Mouse (Mus musculus): ENCODE results near the gene Prpf6.

The Prpf6 gene

DNA sequence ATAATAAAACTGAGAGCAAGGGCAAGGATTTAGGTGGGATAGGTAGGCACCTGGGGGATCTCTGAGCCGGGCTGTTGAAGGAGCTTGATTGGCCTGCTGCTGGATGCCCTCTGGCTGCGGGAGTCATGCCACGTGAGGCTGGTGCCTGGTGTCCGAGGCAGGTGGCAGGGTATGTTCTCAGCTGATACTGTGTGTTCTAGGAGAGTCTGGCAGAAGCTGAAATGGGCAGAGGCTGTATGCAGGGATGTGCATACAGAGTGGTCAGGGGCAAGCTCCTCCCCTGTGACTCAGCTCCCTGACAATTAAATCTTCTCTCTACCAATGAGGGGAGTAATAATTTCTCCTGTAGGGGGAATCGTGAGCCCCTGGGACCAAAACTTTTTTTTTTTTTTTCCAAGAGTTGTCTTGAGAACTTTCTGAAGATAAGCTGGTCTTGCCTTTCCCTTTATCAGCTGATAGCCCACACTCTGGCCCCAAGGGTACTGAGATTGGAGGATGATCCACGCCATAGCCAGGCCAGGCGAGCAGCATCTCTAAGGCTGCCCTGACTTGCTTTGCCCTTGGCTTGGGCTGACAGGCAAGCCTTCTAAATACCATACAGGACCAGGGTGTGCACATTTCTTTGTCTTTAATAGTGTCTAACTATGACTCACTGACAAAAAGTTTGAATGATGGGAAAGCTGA is 5.9 kb downstream of the Prpf6 start:
- DNase-seq (ENCODE audit: low spot score): no peak

DNA sequence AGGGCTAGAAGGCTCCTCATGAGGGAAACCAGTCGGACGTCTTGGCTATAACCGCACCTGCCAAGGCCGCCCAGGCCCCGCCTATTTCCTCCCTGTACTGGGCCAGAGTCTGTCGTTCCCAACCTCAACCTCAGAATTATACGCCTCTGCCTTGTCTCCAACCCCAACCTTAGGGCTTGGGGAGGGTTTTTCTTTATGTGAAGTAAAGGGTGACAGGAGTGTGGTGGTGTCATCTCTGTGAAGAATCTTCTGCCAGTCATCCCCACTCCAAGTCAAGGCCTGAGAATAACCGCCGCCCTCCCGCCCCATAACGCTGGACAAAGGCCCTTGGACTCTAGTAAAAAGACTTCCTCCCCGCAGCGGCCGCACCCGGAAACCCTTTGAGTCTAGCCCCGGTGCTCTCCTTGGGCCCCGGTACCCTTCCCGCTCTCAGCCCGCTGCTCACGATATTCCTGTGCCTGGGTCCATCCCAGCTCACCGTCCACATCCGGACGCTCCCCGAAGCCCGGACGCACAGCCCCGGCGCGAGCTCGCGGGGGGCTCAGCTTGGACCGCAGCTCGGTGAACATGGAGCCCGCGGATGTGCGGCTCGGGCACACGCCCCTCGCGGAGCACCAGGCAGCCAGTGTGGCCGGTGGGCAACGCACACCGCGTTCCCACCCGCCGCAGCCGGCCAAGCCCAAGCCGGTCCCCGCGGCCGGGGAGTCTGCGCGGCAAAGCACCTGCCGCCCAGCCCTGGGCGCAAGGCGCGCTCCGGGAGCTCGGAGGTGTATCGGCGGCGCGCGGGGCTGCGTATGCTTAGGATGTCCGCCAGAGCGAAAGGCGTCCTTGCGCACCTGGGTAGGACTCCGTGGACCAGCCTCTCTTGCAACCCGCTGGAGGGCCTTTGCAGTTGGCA is 7.0 kb downstream of the Prpf6 start, which contains the start of gene Samd10:
Samd10 (minus strand) TSS at position 759 of the 898 bp plus-strand sequence.
- peak; percentile 58 for DNase-seq (ENCODE audit: low spot score)

DNA sequence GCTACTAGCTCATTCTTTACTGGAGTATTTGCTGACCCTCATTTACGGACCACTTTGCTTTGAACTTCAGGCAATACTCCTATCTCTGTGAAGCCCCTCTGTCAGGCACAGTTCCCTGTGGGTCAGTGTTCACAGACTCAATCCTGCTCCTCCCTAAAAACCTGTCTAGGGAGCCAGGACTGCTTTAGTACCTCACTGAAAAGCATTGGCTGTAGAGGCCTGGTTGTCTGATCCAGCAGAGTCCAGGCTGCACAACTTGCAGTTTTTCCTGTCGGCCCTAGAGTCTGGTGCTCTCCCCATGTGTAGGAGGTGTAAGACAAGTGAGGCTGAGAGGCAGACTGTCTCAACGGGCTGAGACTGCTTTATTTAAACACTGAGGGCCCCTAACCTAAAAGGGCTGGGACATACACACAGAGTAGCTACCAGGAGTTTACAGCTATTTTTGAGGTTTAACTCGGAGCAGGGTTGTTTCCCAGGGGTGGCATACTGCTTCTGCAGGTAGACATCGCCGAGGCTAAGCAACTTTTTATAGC is 8.6 kb downstream of the Prpf6 start:
- DNase-seq (ENCODE audit: low spot score): no peak

DNA sequence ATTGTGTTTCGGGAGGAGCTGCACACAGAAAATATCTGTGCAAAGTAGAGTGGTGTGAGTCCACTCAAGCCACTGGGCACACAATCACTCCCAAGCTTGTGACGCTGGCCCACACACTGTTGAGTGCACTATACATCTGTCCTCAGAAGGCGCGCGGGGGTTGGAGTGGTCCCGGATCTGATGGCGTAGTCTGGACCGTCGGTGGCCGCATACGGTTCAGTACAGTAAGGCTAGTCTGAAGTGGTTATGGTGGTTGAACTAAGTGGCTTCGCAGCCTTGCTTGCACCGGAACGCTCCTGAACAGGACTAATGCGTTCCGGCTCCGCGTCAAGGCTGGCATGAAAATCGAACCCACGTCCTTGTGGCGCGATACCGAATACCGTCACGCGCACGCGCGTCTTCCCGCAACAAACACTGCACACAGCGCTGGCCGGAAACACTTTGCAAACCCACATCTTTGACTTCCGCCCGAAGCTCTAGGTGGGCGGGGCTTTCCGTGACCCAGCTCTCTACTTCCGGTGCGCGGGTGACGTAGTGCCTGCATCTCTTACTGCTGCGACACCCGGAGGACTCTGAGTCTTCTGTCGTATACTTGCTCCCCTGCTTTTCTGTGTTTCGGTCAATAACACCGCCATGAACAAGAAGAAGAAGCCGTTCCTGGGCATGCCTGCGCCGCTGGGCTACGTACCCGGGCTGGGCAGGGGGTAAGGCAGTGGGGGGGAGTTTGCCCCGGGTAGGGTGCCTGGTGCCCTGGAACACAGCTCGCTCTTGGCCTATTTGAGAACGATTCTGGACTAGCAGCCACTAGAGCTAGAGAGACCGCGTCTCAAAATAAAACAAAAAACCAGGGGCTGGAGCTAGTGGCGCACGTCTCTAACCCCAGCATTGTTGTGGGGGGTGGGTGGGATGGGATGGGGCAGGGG is 9.4 kb downstream of the Prpf6 start:
- peak; percentile 92 for DNase-seq (ENCODE audit: low spot score)

DNA sequence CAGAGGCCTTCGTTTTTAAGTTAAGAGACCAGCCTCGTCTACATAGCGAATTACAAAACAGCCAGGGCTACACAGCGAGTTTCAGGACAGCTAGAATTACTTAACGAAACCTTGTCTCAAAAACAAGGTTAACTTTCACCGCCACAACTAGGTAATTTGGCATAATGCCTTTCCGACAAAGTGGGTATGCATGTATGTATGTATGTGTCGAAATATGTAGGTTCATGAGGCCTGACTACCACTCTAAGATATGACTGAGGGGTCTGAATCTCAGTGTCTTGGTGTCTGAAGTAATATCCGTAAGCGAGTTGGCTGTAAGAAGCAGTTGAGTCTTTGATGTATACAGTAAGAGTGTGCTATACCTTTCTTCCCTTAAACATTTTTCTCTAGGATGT is 10.1 kb downstream of the Prpf6 start:
- DNase-seq (ENCODE audit: low spot score): no peak

DNA sequence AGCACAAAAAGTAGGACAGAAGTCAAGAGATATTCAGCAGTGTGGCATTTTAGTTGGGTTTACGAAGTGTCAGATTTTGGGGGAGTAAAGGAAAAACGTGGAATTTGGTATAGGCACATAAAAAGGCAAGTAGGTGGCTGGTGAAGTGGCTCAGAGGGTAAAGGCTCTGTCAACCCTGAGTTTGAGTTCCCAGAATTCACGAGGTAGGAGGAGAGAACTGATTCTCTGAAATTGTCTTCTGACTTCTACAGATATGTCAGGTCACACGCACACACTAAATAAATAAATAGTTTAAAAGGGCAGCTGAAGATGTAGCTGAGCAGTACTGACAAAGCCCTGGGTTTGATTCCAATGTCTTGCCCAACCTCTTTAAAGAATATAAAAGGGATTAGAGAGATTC is 10.7 kb downstream of the Prpf6 start:
- DNase-seq (ENCODE audit: low spot score): no peak

DNA sequence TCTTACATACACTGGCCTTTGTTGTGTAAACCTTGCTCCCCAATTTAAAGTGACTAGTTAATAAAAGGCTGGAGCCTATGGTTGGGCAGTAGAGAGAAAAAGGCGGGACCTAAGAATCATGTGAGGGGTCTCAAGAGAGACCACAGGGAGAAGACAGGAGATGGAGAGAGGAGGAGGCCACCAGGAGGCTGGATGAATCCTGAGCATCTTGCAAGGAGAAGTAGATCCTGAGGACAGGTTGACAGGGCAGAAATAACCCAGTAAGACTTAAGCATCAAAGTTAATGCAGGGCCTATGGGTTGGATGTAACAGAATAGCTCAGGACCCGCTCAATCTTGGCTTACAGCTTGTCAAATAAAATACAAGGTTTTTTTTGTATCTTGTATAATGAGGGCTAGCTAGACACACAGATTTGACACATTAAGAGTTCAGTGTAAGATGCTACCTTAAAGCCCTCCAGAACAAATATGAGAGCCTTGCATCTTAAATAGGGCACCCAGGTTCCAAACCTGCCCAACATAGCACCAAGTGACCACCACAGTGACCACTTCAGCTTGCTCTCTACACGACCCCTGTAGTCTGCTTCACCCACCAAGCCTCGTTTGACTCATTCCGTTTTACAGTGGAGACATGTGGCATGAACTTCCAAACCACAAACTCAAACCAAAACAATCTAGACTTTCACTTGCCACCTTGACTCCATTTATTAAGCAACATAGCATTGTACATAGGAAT is 27.3 kb downstream of the Prpf6 start:
- no peak for DNase-seq (ENCODE audit: low spot score)

DNA sequence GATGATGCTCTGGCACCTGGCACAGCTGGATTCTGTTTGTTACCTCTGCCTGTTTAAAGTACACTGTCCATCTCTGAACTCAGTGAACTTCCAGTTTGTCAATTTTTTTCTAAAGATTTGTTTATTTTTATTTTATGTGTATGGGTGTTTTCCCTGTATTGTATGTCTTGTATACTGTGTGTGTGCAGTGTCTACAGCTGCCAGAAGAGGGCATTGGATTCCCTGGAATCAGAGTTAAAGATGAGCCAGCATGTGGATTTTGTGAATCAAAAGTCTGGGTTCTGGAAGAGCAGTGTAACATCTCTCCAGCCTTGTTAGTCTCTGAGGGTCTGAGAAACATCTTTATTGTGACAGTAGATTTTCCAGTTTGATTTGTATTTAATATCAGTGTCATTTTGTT is 31.7 kb downstream of the Prpf6 start:
- no peak for DNase-seq (ENCODE audit: low spot score)

DNA sequence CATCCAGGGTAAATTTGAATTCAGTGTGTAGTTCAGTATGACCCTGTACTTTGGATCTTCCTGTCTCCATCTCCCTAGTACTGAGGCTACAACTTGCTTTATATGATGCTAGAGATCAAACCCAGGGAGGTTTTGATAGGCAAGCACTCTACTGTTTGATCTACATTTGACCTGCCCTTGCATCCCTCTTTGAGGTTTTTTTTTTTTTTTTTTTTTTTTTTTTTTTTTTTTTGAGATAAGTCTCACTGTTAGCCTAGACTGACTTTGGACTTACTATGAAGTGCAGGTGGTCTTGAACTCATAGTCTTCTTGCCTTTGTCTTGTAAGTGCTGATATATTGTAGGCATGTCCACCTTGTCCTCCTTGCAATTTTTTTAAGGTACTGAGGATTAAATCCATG is 36.8 kb downstream of the Prpf6 start:
- no peak for DNase-seq (ENCODE audit: low spot score)

DNA sequence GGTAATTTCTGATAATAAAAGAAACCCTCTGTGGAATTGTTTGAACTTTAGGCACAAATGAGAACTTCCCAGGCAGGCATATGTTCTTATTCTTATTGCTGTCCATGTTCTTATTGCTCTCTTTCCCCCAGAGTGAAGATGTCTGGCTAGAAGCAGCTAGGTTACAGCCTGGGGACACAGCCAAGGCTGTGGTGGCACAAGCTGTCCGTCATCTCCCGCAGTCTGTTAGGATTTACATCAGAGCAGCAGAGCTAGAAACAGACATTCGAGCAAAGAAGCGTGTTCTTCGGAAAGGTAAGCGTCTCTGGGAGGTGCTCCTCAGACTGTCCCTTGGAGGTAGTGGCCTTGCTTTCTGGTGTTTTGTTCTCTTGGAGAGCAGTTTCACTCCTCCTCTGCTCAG is 41.0 kb downstream of the Prpf6 start:
- no peak for DNase-seq (ENCODE audit: low spot score)

DNA sequence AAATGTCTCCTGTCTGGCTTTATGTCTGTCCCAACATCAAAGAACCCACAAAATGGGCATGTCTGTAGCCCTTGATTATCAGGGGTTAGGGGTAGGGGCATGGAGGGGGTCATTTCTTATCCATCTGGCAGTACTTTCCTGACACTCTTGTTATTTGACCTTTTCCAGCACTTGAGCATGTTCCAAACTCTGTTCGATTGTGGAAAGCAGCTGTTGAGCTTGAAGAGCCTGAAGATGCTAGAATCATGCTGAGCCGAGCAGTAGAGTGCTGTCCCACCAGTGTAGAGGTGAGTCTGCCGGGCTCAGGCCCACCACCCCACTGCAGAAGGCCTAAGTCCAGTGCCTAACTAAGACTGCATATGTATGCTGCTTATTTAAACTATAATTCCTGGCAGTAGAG is 44.2 kb downstream of the Prpf6 start:
- no peak for DNase-seq (ENCODE audit: low spot score)

DNA sequence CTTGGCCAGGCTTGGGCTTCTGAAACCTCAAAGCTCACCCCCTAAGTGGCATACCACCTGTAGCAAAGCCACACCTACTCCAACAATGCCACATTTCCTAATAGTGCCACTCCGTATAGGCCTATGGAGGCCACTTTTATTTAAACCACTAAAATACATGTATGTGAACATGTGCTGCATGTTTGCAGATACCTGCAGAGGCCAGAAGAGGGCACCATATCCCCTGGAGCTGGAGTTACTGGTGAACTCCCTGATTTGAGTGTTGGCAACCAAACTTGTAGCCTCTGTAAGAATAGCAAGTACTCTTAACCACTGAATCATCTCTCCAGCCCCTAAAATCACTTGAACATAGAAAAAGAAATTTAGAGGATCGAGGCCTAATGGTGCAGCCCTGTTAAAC is 52.7 kb downstream of the Prpf6 start:
- no peak for DNase-seq (ENCODE audit: low spot score)

DNA sequence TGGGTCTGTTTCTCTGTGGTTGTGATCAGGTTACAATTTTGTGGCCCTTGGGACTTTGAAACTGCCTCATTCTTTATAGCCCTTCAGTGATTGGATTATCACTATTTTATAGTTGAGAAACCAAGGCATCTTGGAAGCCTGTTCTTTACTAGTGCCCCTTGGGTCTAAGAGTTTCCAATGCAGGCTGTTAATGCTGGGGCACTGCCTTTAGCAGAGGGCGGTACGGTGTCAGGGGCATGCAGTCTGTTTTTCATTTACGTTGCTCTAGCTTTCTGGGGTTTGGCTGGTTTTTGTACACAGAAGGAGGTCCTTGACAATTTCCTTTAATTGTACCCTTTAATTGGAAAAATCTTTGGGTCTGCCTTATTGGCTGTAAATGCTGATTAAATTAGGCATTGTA is 54.0 kb downstream of the Prpf6 start:
- DNase-seq (ENCODE audit: low spot score): no peak

DNA sequence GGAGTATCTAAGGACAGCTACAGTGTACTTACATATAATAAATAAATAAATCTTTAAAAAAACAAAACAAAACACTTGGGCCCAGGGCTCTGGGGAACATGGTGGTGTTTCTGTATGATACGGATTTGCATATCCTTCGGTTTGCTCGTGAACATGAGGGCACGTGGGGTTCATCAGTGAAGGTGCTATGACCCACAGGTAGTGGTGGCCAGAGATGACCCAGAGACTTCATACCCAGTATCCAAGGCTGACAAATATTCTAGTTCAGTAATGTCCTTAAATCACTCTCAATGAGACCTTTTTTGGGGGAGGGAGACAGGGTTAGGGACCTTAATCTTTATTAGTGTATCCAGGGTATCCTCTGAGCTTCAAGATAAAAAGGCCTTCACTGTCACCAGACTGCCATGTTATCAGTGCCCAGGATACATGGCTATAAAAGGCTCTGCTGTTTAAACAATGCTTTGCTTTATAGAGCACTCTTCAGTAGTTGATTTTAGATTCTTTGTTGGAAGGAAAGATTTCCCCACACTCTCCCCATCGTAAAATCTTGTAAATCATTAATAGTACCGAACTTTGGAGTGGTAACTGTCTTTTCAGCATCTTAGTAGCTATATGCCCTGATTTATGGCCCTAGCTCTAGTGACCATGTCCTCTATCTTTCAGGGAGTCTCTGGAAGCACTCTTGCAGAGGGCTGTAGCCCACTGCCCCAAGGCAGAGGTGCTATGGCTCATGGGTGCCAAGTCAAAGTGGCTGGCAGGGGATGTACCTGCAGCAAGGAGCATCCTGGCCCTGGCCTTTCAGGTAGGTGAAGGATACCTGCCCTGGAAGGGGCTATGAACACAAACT is 55.2 kb downstream of the Prpf6 start:
- no peak for DNase-seq (ENCODE audit: low spot score)

DNA sequence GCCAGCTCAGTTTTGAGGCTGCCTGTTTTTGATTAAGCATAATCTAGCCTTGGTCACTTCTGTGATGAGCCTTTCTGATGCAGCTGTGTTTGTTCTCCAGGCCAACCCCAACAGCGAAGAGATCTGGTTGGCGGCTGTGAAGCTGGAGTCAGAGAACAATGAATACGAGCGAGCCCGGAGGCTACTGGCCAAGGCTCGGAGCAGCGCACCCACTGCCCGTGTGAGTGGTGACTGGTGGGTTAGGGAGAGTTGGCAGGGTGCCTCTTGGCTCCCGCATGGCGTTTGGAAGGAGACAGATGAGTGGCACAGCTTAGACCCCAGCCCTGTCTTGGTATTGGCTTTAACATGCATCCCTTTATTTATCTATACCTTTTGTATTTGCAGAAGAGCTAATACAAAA is 57.3 kb downstream of the Prpf6 start:
- DNase-seq (ENCODE audit: low spot score): no peak

DNA sequence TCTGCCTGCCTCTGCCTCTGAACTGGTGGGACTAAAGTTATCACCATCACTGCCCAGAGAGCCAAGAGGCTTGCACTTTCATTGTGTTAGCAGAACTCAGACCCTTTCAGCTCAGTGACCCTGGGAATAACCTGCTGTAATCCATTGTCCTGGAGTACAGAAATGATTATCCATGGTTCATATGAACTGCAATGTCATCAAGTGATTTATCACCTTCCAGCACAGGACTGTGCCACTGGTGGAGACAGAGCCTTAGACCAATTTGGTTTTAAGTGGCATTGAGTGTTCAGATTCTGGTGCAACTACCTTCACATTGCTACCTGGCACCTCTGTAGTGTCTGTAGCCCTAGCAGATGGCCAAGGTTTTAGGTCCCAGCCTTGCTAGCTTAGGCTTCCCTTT is 61.4 kb downstream of the Prpf6 start:
- DNase-seq (ENCODE audit: low spot score): no peak

DNA sequence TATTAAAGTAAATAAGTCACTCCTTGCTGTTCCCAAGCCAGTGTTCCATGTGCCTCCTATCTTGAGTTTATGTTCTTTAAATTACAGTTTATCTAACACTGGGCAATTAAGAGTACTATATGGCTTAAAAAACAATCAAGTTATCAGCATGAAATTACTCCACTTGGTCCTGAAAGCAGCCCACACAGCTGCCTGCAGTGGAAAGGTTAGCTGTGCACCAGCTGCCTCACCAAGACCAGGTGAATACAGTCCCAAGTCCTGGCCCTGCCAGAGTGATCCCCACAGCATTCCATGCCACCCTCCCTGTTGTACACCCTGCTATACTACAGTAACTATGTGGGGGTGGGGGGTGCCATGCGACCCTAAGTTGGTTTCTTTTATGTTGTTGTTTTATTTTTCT is 61.9 kb downstream of the Prpf6 start:
- no peak for DNase-seq (ENCODE audit: low spot score)

DNA sequence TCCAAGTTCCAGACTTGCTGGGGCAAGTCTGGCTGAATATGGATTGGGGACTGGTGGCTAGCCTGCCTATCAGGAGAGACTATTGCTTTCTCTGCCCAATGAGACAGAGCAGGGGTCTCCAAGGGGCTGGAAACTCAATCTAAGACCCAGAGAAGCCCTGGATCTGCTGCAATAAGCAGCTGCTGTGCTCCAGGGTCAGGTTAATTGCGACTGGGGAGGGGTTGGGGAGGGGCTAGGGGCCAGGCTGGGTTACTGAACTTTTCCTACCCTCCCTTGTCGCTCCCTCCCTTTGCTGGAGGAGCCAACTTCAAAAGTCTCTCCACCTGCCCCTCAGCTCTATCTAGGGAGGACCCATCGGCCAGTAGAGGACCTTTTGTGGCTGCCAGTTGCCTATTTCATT is 65.1 kb downstream of the Prpf6 start, which contains the start of gene Gm29797:
Gm29797 (plus strand) TSS at position 301 of the 400 bp plus-strand sequence.
- DNase-seq (ENCODE audit: low spot score): no peak

DNA sequence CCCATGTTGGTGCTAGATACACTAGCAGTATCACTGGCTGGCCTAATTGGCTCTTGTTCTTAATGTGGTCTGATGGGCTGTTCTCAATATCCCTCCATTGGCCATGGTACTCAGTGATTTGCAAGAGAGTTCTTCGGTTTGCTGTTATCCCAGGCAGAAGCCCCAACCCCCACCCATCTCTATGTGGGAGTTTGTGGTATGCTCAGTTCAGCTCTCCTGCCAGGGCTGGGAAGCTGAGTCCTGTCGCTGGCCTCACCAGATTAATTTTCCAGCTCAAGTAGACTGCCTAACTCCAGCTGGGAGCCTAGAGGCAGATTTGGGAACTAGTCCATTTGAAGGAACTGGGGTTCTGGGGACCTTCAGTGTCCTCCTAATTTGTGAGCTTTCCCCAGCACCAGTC is 65.8 kb downstream of the Prpf6 start:
- no peak for DNase-seq (ENCODE audit: low spot score)

DNA sequence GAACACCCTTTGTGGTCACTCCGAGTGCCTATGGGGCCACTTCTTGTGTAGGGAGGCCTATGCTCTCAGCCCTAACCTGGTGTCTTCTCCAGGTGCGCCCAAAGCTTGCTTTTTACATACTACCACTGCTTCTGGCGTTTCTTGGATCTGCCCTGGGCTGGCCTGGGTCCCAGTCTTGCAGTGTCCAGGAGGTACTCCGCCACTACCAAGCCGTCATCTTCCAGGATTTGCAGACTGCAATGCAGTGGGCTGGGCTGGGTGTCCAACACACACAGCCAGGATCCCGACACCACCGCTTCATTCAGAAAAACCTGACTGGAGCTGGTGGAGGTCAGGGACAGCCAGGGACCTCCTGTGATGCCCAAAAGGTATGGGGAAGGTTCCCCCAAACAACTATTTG is 66.9 kb downstream of the Prpf6 start:
- no peak for DNase-seq (ENCODE audit: low spot score)
